Mouse (Mus musculus) forebrain, embryonic 16.5 days (tissue): Measurements from ENCODE around the gene Cd300lf. TPM values are rescaled to one million over a fixed set of nuclear protein-coding genes. Genes with fewer than 3 reads are reported as not detected.

Experiments
- ATAC-seq: fragments of 200-750 bp; cut with Nextera tagmentation; 2 replicates; pipeline ENCODE4 v1.8.0; 2017; ENCODE audit warnings: mild to moderate bottlenecking, moderate library complexity
- H3K27ac ChIP-seq: fragments of 300-500 bp; sonication (generic); 2 replicates; pipeline ENCODE4 v1.5.1; 2014; ENCODE audit warnings: low read length, control low read depth
- H3K27me3 ChIP-seq: fragments of 300-500 bp; sonication (generic); replicated peaks from 2 replicates; pipeline ENCODE4 v1.6.1; 2014; ENCODE audit warnings: low read length; ENCODE audit not compliant: control insufficient read depth, insufficient read depth
- H3K36me3 ChIP-seq: fragments of 300-500 bp; sonication (generic); 2 replicates; pipeline ENCODE4 v1.6.1; 2014; ENCODE audit not compliant: control insufficient read depth, insufficient read depth
- H3K4me1 ChIP-seq: fragments of 300-500 bp; sonication (generic); replicated peaks from 2 replicates; pipeline ENCODE4 v1.6.1; 2014; ENCODE audit warnings: low read length; ENCODE audit not compliant: control insufficient read depth, insufficient read depth
- H3K4me2 ChIP-seq: fragments of 300-500 bp; sonication (generic); 2 replicates; pipeline ENCODE4 v1.6.1; 2014; ENCODE audit warnings: mild to moderate bottlenecking, low read length, control low read depth
- H3K4me3 ChIP-seq: fragments of 300-500 bp; sonication (generic); replicated peaks from 2 replicates; pipeline ENCODE4 v1.5.1; 2014; ENCODE audit warnings: mild to moderate bottlenecking, low read length, control low read depth
- H3K9ac ChIP-seq: fragments of 300-500 bp; sonication (generic); replicated peaks from 2 replicates; pipeline ENCODE4 v1.6.1; 2014; ENCODE audit warnings: low read depth, low read length, control low read depth
- H3K9me3 ChIP-seq: fragments of 300-500 bp; sonication (generic); 2 replicates; pipeline ENCODE4 v1.6.1; 2016; ENCODE audit warnings: low read length; ENCODE audit not compliant: control insufficient read depth
- WGBS: fragments of 180-500 bp; shearing (Covaris S2); extraction: QIAGEN DNeasy Blood & Tissue Kit; methylation state at CpG from one replicate; pipeline ENCODE4 v1.1.7; 2014; 5-methylcytosine and 5-hydroxymethylcytosine counted together
- polyA plus RNA-seq: library from polyadenylated mRNA; unstranded; fragments of >200 nt; fragmentation: Nextera tagmentation; extraction: Ambion mirVana; gene quantifications from 2 replicates; pipeline ENCODE4 v1.2.1, GENCODE M21; 2015

Cd300lf gene
- polyA plus RNA-seq, 1 experiment from 2014 or later = 0.27 TPM

DNA sequence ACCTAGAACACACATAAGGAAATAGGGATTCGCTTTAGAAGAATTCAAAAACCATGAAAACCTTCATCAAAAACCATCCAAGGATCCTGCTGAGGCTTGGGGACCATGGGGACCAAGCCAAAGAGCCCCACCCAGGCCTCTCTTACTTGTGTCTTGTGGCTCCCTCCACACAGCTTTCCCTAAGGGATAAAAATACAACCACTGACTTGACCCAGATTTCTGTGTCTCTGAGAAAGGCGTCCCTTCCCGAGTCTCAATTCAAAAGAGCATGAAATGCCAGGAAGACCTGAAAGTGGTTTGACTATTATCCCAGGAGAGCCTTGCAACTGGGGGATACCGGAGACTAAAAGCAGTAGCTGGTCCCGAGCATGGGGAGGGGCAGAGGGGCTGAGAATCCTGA lies 60.8 kb downstream of the Cd300lf start:
- Histone ChIP-seq H3K4me2 (no peak overlapping the region), H3K27ac (no peak overlapping the region), H3K9ac (no peak overlapping the region), H3K4me1 (peaks cover 7% of the 10 kb centered on the region), H3K9me3 (no peaks in the 10 kb centered on the region), H3K36me3 (no peaks in the 10 kb centered on the region), H3K27me3 (no peaks in the 10 kb centered on the region), H3K4me3 (no peak overlapping the region)
- no peak for ATAC-seq
- WGBS = 65% methylated on average over 5 of the region's 5 CpGs

GRCm38 (mm10) chr11:115071631-115072294 lies 62.0 kb downstream of the Cd300lf start:
- Histone ChIP-seq H3K4me3 (no peak overlapping the region), H3K4me1 (peaks cover 7% of the 10 kb centered on the region), H3K27ac (no peak overlapping the region), H3K9ac (no peak overlapping the region), H3K4me2 (peak overlapping the region; percentile 8), H3K36me3 (no peaks in the 10 kb centered on the region), H3K9me3 (no peaks in the 10 kb centered on the region), H3K27me3 (no peaks in the 10 kb centered on the region)
- ATAC-seq = no peak
- 22% methylated on average over 14 of the region's 14 CpGs for WGBS

- no peaks in the 10 kb centered on the region for H3K36me3 ChIP-seq
- no peaks in the 10 kb centered on the region for H3K27me3 ChIP-seq
- H3K9me3 ChIP-seq = no peaks in the 10 kb centered on the region
- H3K9ac ChIP-seq = no peak overlapping the region
- ATAC-seq = no peak
- H3K4me2 ChIP-seq = peak overlapping the region; percentile 8
- no peak overlapping the region for H3K27ac ChIP-seq
- WGBS = 13% methylated on average over 9 of the region's 9 CpGs
- peaks cover 7% of the 10 kb centered on the region for H3K4me1 ChIP-seq
- H3K4me3 ChIP-seq = no peak overlapping the region
Measured at GRCm38 (mm10) chr11:115071015-115071551, 62.7 kb downstream of the Cd300lf start.

DNA sequence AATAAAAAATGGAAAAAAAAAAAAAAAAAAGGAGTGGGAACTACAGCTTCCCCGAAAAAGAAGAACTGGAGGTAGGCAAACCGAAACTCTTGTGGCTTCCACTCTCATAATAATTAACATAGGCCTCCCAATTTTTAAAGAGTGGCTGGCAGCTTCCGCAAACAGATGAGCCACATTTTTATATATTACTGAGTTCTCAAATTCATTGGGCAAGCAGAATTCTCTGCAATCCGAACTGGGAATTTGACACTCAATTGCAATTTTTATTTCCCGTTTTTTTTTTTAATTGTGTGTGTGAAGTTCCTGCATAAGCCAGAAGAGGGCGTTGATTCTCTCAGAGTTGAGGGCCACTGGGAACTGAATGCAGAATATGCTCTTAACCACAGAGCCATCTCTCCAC lies 67.0 kb downstream of the Cd300lf start:
- Histone ChIP-seq H3K27ac (no peak overlapping the region), H3K9me3 (no peaks in the 10 kb centered on the region)

More for the DNA sequence above, 67.0 kb downstream of the Cd300lf start:
- peaks cover 5% of the 10 kb centered on the region for H3K4me1 ChIP-seq
- WGBS = 81% methylated on average over 6 of the region's 6 CpGs
- no peaks in the 10 kb centered on the region for H3K36me3 ChIP-seq
- H3K4me3 ChIP-seq = no peak overlapping the region
- H3K4me2 ChIP-seq = no peak overlapping the region
- no peaks in the 10 kb centered on the region for H3K27me3 ChIP-seq
- no peak for ATAC-seq
- no peak overlapping the region for H3K9ac ChIP-seq

Other genes with a start within 250 kb of the Cd300lf start
- gene Cd300a, start 244.0 kb downstream of the Cd300lf start, polyA plus RNA-seq = 0.94 and 0.95 TPM in 2 replicates
- gene Cd300lb, start 199.6 kb downstream of the Cd300lf start, polyA plus RNA-seq = 0.08 TPM in 1 of 2 replicates, not detected in the other
- gene Cd300c, start 164.8 kb downstream of the Cd300lf start, polyA plus RNA-seq = not detected in 2 replicates
- not detected in 2 replicates for gene Cd300ld, start 144.1 kb downstream of the Cd300lf start, polyA plus RNA-seq
- gene Cd300c2, start 132.1 kb downstream of the Cd300lf start, polyA plus RNA-seq = 0.61 and 1.4 TPM in 2 replicates
- gene Cd300ld2, start 117.8 kb downstream of the Cd300lf start, polyA plus RNA-seq = not detected in 2 replicates
- not detected in 2 replicates for gene Cd300ld4, start 107.0 kb downstream of the Cd300lf start, polyA plus RNA-seq
- not detected in 2 replicates for gene Cd300ld5, start 96.2 kb downstream of the Cd300lf start, polyA plus RNA-seq
- not detected in 2 replicates for gene Cd300ld3, start 85.6 kb downstream of the Cd300lf start, polyA plus RNA-seq
- gene Cd300e, start 71.8 kb downstream of the Cd300lf start, polyA plus RNA-seq = not detected in 2 replicates
- gene Rab37, start 42.6 kb downstream of the Cd300lf start, polyA plus RNA-seq = 0.85 and 1.1 TPM in 2 replicates
- 49.9 and 57.3 TPM in 2 replicates for gene Slc9a3r1, start 29.3 kb upstream of the Cd300lf start, polyA plus RNA-seq
- 11.0 and 11.2 TPM in 2 replicates for gene Tmem104, start 53.5 kb upstream of the Cd300lf start, polyA plus RNA-seq
- gene Nat9, start 53.9 kb upstream of the Cd300lf start, polyA plus RNA-seq = 20.6 and 24.2 TPM in 2 replicates
- 0.29 and 0.37 TPM in 2 replicates for gene Grin2c, start 133.3 kb upstream of the Cd300lf start, polyA plus RNA-seq
- 23.2 and 26.9 TPM in 2 replicates for gene Fdxr, start 143.1 kb upstream of the Cd300lf start, polyA plus RNA-seq
- gene Fads6, start 163.7 kb upstream of the Cd300lf start, polyA plus RNA-seq = 0.27 and 0.76 TPM in 2 replicates
- 0.24 TPM in 1 of 2 replicates, not detected in the other for gene Otop2, start 173.2 kb upstream of the Cd300lf start, polyA plus RNA-seq
- gene Ush1g, start 188.0 kb upstream of the Cd300lf start, polyA plus RNA-seq = 0.10 TPM in 2 replicates
- 0.37 TPM in 1 of 2 replicates, not detected in the other for gene Otop3, start 200.7 kb upstream of the Cd300lf start, polyA plus RNA-seq
- gene Hid1, start 233.8 kb upstream of the Cd300lf start, polyA plus RNA-seq = 46.6 and 58.2 TPM in 2 replicates
- gene Cdr2l, start 247.9 kb upstream of the Cd300lf start, polyA plus RNA-seq = 16.8 and 18.3 TPM in 2 replicates